Mouse (Mus musculus): ENCODE results near the gene Pfdn6. TPM values are rescaled to one million over a fixed set of nuclear protein-coding genes. Genes with fewer than 3 reads are reported as not detected.
"Not testable (repeated sequence)": the region's sequence is repeated elsewhere in the genome, so short reads cannot be mapped to it uniquely, and the experiment has no call there.

Pfdn6 gene
- 214 and 240 TPM in 2 replicates for polyA plus RNA-seq (2016; fragmentation: Nextera tagmentation; extraction: Ambion mirVana)

DNA sequence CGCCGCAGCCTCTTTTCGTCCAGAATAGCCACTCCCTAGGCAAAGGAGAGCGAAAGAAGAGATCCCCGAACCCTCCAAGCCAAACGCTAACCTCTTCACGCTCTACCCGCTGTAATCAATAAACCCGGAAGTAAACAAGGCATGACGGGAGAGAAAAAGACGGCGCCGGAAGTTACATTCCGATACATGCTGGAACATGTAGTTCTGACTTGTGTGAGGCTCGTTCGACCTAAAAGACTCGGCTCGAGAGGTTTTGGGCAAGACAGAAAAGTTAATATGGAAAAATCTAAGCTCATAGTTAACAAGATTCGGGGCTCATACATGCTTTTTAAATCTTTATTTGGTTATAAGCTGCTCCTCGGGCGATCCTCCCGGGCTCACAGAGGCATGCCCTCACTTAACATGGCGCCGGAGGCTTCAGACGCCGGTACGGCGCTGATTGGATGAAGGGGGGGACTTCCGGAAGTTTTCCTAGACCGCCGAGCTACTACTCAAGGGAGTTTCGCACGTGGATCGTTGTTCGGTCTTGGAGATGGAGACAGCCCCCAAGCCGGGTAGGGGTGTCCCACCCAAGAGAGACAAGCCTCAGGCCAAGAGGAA is at the start of gene Pfdn6, which contains the start of gene Wdr46:
Gene Pfdn6, minus strand, starts transcription at position 138 of the 600 bp plus-strand sequence.
Gene Wdr46, plus strand, starts transcription at position 455 of the 600 bp plus-strand sequence.
- Histone ChIP-seq H3K27ac (replicated peaks) (peak within 1 kb of the TSS; percentile 89), H3K4me3 (peak within 1 kb of the TSS; percentile 95), H3K36me3 (peaks cover 72% of the 10 kb centered on the region), H3K9me3 (replicated peaks) (no peaks in the 10 kb centered on the region), H3K27me3 (ENCODE audit: low read depth, poor library complexity, severe bottlenecking) (no peaks in the 10 kb centered on the region), H3K4me1 (peaks cover 27% of the 10 kb centered on the region)
- under 1% methylated on average over 36 of the region's 36 CpGs for WGBS
- DNase-seq (ENCODE audit: low spot score), result peak; percentile 88

DNA sequence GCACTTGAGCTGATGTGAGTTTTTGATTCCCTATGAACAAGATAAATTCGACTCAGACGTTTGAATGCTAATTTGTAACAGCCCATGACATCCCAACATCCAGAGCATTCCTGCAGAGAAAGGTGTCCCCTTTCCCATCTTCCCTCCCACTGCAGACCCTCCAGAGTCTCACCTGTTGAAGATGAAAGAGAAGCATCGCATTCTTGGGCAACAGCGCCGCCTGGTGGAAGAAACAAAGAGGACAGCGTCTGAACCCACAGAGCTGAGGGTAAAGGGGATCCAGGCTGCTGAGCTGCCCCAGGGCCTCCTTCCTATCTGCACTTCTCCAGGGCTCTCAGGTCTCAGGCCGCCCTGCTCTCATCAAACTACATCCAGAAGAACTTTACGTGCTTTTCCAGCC is 42.0 kb upstream of the Pfdn6 start:
- not testable (repeated sequence) for H3K9me3 ChIP-seq (replicated peaks); H3K36me3 ChIP-seq; H3K27ac ChIP-seq (replicated peaks)
- peaks cover 36% of the 10 kb centered on the region for H3K27me3 ChIP-seq (ENCODE audit: low read depth, poor library complexity, severe bottlenecking)
- peaks cover 31% of the 10 kb centered on the region for H3K4me1 ChIP-seq
- H3K4me3 ChIP-seq, result peak overlapping the region; percentile 65
- peak; percentile 61 for DNase-seq (ENCODE audit: low spot score)
- 10% methylated on average over 8 of the region's 8 CpGs for WGBS

DNA sequence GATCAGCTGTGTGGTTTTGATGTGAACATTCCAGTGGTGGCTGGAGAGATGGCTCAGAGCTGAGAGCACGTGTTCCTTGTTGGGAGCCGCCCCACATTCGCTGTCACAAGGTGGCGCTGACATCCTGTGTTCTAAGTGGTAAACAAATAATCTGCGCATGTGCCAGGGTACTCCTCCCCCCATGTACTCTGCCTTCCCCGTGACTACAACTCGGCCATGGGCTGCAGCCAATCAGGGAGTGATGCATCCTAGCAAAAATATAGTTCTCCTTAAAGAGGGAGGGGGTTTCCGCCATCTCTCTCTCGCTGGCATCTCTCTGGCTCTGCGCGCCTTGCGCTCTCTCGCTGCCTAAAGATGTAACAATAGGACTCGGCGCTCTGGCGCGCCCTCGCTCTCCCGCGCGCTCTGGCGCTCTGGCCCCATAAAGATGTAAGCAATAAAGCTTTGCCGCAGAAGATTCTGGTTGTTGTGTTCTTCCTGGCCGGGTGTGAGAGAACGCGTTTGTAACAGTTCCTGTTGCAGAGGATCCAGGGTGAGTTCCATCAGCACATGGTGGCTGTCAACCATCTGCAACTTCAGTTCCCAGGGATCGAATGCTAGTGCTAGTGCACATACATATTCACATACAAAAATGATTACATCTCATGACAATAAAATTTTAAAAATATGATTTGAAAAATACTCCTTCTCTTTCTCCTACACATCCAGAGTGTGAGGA is 41.2 kb upstream of the Pfdn6 start:
- H3K4me3 ChIP-seq, result peak overlapping the region; percentile 65
- H3K27me3 ChIP-seq (ENCODE audit: low read depth, poor library complexity, severe bottlenecking), result peaks cover 43% of the 10 kb centered on the region
- H3K27ac ChIP-seq (replicated peaks), result peak overlapping the region; percentile 87
- 2% methylated on average over 27 of the region's 27 CpGs for WGBS
- peak; percentile 91 for DNase-seq (ENCODE audit: low spot score)
- H3K36me3 ChIP-seq; H3K9me3 ChIP-seq (replicated peaks): not testable (repeated sequence)
- peaks cover 31% of the 10 kb centered on the region for H3K4me1 ChIP-seq

- no peak for DNase-seq (ENCODE audit: low spot score)
- Histone ChIP-seq H3K36me3 (no peaks in the 10 kb centered on the region), H3K4me3 (peak overlapping the region; percentile 65), H3K27me3 (ENCODE audit: low read depth, poor library complexity, severe bottlenecking) (peaks cover 53% of the 10 kb centered on the region), H3K27ac (replicated peaks) (peak overlapping the region; percentile 87), H3K9me3 (replicated peaks) (no peaks in the 10 kb centered on the region), H3K4me1 (peaks cover 31% of the 10 kb centered on the region)
- WGBS, result 80% methylated on average over 19 of the region's 19 CpGs
These were observed 40.3 kb upstream of the Pfdn6 start for GRCm38 (mm10) chr17:33980181-33981035.

DNA sequence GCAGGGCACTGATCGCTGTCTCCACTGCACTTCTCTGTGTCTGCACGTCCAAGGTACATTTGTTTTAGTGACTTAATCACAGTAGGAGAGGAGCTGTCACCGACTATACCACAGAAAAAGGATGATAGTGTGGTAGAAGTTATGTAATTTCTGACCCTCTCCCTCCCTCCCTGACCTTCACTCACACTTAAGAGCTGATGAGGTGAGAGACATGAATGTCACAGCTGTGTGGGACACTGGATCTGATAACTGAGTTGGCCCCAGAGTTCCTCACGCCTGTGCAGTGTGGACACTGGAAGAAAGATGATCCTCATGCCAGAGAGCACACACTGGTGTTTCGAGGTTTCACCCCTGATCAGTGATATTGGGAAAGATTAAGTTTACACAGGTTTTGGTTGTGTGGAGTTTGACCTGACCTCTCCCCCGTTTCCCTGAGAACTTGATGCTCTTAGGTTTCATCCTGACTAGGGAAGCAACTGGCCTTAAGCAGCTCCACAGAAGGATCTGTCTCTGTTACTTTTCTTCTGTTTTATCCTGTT is 39.4 kb upstream of the Pfdn6 start:
- Histone ChIP-seq H3K27me3 (ENCODE audit: low read depth, poor library complexity, severe bottlenecking) (peaks cover 59% of the 10 kb centered on the region), H3K36me3 (no peaks in the 10 kb centered on the region), H3K9me3 (replicated peaks) (no peaks in the 10 kb centered on the region), H3K27ac (replicated peaks) (no peak overlapping the region), H3K4me1 (peaks cover 31% of the 10 kb centered on the region), H3K4me3 (no peak overlapping the region)
- no peak for DNase-seq (ENCODE audit: low spot score)
- 83% methylated on average over 6 of the region's 6 CpGs for WGBS

GRCm38 (mm10) chr17:33978631-33979031 is 38.5 kb upstream of the Pfdn6 start:
- H3K4me1 ChIP-seq, result peaks cover 31% of the 10 kb centered on the region
- no peaks in the 10 kb centered on the region for H3K36me3 ChIP-seq
- H3K4me3 ChIP-seq, result peak overlapping the region; percentile 55
- H3K27me3 ChIP-seq (ENCODE audit: low read depth, poor library complexity, severe bottlenecking), result peaks cover 59% of the 10 kb centered on the region
- WGBS, result under 1% methylated on average over 17 of the region's 17 CpGs
- H3K27ac ChIP-seq (replicated peaks), result peak overlapping the region; percentile 63; the same call in 1 of the 2 replicates
- DNase-seq (ENCODE audit: low spot score), result peak; percentile 46
- H3K9me3 ChIP-seq (replicated peaks), result no peaks in the 10 kb centered on the region

DNA sequence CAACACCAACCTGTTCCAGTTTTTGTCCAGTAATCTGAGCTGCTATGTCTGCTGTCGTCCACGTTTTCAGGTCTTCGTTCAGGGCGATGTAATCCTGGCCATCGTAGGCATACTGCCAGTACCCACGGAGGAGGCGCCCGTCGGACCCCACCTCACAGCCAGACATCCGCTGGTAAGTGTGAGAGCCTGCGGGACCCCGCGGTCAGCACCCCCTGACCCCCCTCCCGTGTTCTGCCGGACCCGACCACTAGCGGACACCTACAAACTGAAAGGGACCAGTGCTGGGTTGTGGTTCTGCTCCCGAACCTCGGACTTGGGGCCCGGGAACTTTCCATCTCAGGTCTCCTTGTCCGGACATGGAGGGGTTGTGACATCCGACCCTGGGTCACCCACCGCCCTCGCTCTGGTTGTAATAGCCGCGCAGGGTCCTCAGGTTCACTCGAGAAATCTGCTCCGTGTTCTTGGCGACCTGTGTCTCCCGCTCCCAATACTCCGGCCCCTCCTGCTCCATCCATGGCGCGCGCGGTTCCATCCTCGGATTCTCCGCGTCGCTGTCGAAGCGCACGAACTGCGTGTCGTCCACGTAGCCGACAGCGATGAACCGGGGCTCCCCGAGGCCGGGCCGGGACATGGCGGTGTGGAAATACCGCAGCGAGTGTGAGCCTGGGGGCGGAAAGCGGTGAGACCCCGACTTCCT is 37.9 kb upstream of the Pfdn6 start:
- H3K27me3 ChIP-seq (ENCODE audit: low read depth, poor library complexity, severe bottlenecking), result peaks cover 59% of the 10 kb centered on the region
- H3K4me3 ChIP-seq, result peak overlapping the region; percentile 55
- peak overlapping the region; percentile 63; the same call in 1 of the 2 replicates for H3K27ac ChIP-seq (replicated peaks)
- DNase-seq (ENCODE audit: low spot score), result no peak
- no peaks in the 10 kb centered on the region for H3K9me3 ChIP-seq (replicated peaks)
- H3K4me1 ChIP-seq, result peaks cover 31% of the 10 kb centered on the region
- no peaks in the 10 kb centered on the region for H3K36me3 ChIP-seq
- WGBS, result 2% methylated on average over 57 of the region's 57 CpGs

DNA sequence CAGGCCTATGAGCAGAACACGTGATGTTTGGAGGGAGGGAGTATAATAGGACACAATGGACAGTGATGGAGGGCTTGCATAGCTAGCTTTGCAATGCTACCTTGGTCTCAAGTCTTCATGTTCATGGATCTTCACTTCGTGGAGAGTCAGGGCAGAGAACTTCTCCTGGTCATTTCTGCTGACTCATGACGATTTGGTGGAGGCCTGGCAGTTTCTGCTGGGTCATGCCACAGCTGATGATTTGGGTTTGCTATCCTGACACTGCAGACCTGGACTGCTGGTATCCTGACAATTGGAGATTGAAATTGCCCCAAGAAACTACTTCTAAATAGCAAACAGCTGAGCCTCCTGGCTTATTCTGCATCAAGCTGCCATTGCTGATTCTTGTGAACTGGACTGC is 33.4 kb upstream of the Pfdn6 start:
- Histone ChIP-seq H3K4me3 (no peak overlapping the region), H3K27me3 (ENCODE audit: low read depth, poor library complexity, severe bottlenecking) (peaks cover 38% of the 10 kb centered on the region)
- 63% methylated on average over 3 of the region's 3 CpGs for WGBS

DNA sequence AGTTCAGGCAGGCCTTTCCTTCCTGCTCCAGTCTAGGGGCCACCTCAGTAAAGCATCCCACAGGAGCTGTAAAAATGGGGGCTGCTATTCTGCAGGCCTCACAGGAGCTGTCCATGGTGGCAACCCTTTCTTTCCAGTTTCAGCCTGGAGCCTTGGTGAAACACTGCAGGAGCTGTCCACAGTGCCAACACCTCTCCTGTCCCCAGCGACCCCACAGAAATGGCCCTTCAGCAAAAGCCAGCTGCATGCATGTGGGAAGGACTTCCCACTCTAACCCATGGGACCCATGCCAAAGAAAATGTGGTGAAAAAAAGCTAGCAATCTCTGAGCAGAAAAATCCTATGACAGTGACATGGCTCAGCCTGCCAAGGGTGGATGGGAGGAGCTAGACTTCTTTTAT is 32.5 kb upstream of the Pfdn6 start:
- 20% methylated on average over 1 of the region's 1 CpGs for WGBS
- DNase-seq (ENCODE audit: low spot score), result no peak
- Histone ChIP-seq H3K4me1 (peaks cover 1% of the 10 kb centered on the region), H3K36me3 (no peaks in the 10 kb centered on the region), H3K4me3 (no peak overlapping the region), H3K9me3 (replicated peaks) (0 out of 2 replicates have a peak, but pooled peaks cover 4% of the 10 kb centered on the region), H3K27ac (replicated peaks) (no peak overlapping the region), H3K27me3 (ENCODE audit: low read depth, poor library complexity, severe bottlenecking) (peaks cover 29% of the 10 kb centered on the region)

More for the DNA sequence above, 33.4 kb upstream of the Pfdn6 start:
- Histone ChIP-seq H3K4me1 (peaks cover 10% of the 10 kb centered on the region), H3K36me3 (no peaks in the 10 kb centered on the region), H3K9me3 (replicated peaks) (0 out of 2 replicates have a peak, but pooled peaks cover 4% of the 10 kb centered on the region), H3K27ac (replicated peaks) (no peak overlapping the region)
- no peak for DNase-seq (ENCODE audit: low spot score)

- no peak for DNase-seq (ENCODE audit: low spot score)
- 77% methylated on average over 4 of the region's 4 CpGs for WGBS
- Histone ChIP-seq H3K27me3 (ENCODE audit: low read depth, poor library complexity, severe bottlenecking) (no peaks in the 10 kb centered on the region), H3K4me1 (no peaks in the 10 kb centered on the region; the same call in 1 of the 2 replicates), H3K27ac (replicated peaks) (no peak overlapping the region), H3K9me3 (replicated peaks) (0 out of 2 replicates have a peak, but pooled peaks cover 4% of the 10 kb centered on the region), H3K4me3 (no peak overlapping the region), H3K36me3 (peaks cover 24% of the 10 kb centered on the region)
These were observed 29.3 kb upstream of the Pfdn6 start for GRCm38 (mm10) chr17:33969394-33969793.

- Histone ChIP-seq H3K9me3 (replicated peaks) (0 out of 2 replicates have a peak, but pooled peaks cover 4% of the 10 kb centered on the region), H3K36me3 (peaks cover 28% of the 10 kb centered on the region), H3K4me1 (no peaks in the 10 kb centered on the region; the same call in 1 of the 2 replicates), H3K27me3 (ENCODE audit: low read depth, poor library complexity, severe bottlenecking) (no peaks in the 10 kb centered on the region), H3K27ac (replicated peaks) (no peak overlapping the region), H3K4me3 (no peak overlapping the region; the same call in 1 of the 2 replicates)
- 30% methylated on average over 5 of the region's 5 CpGs for WGBS
- DNase-seq (ENCODE audit: low spot score), result no peak
These were observed 28.8 kb upstream of the Pfdn6 start for GRCm38 (mm10) chr17:33968927-33969326.
